Mouse (Mus musculus) kidney, adult 2 months (tissue): ENCODE data around the gene Mavs.

Experiments
- CTCF ChIP-seq: fragments of 200-500 bp; conservative IDR thresholded peaks from 2 replicates; pipeline ENCODE4 v1.5.1; 2011; ENCODE audit warnings: low read depth, mild to moderate bottlenecking, control low read depth, low read length, moderate library complexity, mixed read lengths; ENCODE audit not compliant: insufficient read depth, insufficient read length
- POLR2A ChIP-seq: fragments of 200-500 bp; IDR thresholded peaks from one replicate; pipeline ENCODE4 v1.6.1; 2011; ENCODE audit warnings: low read depth, low read length, control low read depth

- TF ChIP-seq POLR2A, result no peak
- TF ChIP-seq CTCF, result no peak
These were observed 56.8 kb downstream of the Mavs start for GRCm38 (mm10) chr2:131290669-131291068.
